Mouse (Mus musculus) lung, postnatal 4 days (tissue): Measurements from ENCODE around the gene Ilf3.

Source experiments
- DNase-seq, 2 experiments: peaks; one replicate each; pipeline ENCODE4 v3.0.0; 2021

The Ilf3 gene

DNA sequence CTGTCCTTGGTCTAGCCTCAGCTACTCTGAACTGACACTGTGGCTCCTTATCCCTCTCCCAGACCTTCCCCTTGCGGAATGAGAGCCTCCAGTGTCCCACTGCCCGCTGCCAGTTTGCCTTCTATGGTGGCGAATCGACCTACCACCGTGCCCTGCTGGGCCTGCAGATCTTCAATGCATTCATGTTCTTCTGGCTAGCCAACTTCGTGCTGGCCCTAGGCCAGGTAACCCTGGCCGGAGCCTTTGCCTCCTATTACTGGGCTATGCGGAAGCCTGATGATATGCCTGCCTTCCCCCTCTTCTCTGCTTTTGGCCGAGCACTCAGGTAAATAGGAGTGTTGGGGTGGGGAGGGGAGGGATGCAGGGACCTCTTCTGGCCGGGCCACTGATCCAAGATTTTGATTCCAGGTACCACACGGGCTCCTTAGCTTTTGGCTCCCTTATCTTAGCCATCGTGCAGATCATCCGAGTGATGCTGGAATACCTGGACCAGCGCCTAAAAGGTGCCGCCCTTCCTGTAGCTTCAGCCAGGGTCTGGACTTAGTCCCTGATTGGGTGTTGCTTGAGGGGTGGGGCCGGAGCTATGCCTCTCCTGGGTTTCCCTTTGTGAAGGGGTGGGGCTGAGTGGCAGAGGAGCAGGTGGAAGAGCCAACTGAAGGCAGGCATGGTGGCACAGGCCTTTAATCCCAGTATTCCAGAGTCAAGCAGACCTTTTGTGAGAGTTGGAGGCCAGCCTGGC is 20.9 kb upstream of the Ilf3 start:
- peak in 1 of 2 experiments; percentile 43 for DNase-seq

DNA sequence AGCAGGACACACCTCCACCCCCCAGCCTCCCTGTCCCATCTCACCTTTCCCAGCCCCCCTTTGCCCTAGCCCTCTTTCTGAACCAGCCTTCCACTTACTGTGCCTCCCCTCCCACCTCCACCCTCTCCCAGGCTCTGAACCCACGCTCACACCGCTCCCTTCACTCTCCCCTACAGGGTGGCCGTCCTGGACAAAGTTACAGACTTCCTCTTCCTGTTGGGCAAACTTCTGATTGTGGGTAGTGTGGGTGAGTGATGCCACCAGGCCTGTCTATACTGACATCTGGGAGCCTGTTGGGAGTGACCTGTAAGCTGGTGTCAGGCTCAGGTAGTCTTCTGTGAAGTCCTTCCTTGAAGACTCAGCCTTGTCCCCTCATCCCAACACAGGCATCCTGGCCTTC is 19.5 kb upstream of the Ilf3 start:
- no peak for DNase-seq

DNA sequence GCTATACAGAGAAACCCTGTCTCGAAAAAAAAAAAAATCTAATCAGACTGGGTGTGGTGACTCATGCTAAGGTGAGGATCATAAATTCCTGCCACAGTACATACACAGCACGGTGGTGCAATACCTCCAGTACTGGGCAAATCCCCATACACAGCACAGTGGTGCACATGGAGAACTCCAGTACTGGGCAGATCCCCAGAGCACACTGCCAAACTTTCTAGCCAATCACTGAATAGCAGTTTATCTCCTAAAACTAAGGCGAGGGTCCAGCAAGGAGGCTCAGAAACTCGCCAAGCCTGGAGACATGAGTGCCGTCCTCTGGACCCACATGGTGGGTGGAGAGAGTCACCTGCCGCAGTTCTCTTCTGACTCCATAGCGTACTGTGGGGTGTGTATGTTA is 16.5 kb upstream of the Ilf3 start:
- no peak for DNase-seq

DNA sequence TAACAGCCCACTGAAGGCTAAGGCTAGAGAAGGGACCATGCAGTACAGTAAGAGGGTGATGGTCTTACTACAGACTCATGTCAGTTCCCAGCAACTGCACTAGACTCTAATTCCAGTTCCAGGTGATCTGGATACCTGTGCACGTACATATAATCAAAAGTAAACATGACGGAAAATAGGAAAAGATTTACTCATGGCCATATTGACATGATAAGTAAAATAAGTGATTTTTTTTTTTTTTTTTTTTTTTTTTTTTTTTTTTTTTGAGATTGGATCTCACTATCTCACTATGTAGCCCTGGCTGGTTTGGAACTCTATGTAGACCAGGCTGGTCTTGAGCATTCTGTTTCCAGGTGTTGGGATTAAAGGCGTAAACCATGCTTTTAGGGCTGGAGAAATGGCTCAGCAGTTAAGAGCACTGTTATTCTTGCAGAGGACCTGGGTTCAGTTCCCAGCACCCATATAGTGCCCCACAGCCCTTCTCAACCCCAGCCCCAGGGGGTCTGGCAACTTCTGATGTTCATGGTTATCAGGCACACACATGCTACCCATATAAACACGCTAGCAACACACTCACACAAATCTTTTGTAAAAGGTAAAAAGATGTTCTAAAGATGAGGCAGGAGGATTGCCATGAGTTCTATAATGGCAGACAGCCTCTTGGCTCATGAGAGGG is 15.8 kb upstream of the Ilf3 start:
- DNase-seq, result no peak

DNA sequence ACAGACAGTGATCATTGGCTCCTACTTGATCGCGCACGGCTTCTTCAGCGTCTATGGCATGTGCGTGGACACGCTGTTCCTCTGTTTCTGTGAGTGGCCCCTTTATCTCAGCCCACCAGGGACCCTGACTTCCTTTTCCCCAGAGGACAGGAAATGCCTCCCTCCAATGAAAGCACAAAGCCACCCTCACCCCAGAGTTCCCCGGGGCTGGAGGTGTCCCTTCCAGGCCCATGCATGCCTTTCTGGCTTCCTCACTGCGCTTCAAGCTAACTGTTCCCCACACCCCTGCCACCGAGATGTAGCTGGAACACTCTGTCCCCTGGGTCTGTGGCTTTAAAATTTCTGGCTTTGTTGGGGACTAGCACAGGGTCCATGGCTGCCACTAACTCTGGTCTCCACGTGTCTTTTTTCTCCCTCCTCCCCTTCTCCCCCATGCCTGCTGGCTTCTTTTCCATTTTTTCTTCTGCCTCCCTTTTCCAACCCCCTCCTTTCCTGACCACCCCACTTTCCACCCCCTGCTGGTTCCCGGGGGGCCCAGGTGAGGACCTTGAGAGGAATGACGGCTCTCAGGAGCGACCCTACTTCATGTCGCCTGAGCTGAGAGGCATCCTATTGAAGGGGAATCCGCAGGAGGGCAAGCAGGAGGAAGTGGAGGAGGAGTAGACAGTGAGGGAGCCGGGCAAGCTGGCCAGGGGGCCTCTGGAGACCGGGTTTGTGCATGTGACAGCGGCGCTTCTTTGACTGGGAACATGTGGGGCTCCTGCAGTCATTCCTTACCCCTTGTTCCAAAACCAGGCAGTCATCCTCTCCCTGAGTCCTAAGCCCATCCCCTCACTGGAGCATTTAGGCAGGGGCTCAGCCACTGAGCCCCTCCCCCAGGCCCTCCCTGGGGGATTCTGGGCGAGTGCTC is 15.0 kb upstream of the Ilf3 start:
- peak in 1 of 2 experiments; percentile 40 for DNase-seq

DNA sequence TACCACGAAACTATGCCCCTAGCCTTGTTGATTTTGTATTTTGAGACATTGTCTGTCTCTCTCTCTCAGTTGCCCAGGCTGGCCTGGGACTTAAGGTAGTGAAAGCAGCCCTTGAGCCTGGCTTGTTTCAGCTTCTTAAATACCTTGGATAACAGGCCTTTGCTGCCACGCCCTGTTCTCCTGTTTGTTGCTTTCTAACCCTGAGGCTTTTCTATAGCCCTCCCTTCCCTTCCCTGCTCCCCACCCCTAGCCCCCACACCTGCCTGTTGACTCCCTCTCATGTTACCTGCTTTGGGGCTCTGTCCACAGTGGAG is 14.3 kb upstream of the Ilf3 start:
- no peak for DNase-seq

DNA sequence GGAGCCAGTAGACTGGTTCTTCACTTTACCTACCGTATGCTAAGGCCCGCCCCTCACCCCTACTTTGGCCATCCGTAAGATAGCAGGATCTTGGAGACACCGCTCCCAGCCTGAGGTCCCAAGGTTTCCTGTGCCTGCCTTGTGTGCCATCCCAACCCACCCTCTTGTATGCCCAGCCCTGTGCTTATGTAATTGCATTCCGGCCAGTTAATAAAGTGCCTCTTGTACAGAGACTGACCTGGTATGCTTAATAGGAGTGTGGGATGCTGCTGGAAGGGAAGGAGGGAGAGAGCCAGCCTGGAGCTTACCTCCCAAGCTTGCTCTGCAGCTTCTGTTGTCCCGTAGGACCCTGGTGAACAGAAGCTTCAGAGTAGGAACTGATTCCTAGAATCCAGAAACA is 12.9 kb upstream of the Ilf3 start:
- peak in 1 of 2 experiments; percentile 55 for DNase-seq

DNA sequence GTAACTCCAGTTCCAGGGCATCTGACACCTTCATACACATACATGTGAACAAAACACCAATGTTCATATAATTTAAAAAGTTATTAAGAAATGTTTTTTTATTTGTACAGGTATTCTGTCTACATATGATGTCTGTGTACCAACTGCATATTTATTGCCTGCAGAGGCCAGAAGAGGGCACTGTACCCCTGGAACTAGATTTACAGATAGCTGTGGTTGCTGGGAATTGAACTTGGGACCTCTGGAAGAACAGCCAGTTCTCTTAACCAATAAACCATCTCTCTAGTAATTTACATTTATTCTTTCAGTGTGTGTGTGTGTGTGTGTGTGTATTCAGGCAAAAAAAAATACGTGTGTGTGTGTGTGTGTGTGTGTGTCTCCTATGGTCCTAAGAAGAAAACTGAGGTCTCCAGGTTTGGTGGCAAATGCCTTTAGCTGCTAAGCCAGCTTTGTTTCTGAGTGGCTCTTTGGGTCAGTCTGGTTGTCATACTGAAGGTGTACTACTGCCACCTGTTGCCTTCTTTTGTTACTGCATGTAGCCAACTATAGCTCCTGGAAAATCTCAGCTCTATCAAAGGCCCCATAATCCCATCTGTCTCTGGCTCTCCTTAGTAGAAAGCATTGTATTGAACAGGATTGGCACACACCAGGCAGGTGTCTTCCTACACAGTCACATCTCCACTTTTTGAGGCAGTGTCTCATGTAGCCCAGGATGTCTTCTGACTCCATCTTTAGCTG is 10.5 kb upstream of the Ilf3 start:
- DNase-seq, result peak in 1 of 2 experiments; percentile 79

DNA sequence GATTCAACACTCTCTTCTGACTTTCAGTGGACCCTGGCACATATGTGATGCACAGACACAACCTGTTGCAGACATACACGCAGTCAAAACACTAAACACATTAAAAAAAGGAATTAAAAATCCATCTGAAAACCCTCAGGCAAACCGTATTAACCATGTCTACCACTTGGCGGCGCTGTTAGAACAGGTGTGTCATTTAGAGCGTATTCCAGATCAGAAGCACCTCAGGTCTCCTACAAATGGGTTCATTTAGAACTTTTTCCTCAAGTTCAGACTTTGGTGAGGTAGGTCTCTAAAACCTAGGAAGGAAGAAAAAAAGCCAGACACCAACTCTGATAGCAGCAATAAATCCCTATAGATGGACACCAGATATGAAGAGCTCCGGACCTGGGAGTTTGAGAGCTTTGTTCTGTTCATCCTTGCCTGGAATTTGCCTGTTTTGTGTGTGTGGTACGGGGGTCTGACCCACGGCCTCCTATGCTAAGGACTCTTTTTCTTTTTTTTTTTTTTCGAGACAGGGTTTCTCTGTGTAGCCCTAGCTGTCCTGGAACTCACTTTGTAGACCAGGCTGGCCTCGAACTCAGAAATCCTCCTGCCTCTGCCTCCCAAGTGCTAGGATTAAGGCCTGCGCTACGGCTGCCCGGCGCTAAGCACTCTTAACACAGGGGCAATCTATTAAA is 990 bp upstream of the Ilf3 start:
- peak in 1 of 2 experiments; percentile 72 for DNase-seq

DNA sequence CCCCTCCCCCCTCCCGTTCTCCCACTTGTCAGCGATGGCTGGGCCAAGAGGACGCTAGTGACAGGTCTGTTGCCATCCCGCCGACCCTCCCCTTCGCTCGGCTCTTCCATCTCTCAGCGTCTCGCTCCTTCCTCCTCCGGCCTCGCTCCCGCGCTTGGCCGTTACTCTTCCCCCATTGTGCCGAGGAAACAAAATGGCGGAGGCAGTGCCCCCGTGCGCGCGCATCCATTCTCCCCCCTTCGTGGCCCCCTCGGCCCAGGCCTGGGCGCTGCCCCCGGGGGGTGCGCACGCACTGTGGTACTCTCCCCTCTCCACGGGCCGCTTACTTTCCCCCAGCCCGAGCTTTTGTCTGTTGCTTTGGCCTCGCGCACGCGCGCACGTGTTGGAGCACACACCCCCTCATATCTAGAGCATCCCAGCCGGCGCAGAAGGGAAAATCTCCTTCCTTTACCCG is 487 bp downstream of the Ilf3 start:
- DNase-seq, result peak; percentile 82 to 84

DNA sequence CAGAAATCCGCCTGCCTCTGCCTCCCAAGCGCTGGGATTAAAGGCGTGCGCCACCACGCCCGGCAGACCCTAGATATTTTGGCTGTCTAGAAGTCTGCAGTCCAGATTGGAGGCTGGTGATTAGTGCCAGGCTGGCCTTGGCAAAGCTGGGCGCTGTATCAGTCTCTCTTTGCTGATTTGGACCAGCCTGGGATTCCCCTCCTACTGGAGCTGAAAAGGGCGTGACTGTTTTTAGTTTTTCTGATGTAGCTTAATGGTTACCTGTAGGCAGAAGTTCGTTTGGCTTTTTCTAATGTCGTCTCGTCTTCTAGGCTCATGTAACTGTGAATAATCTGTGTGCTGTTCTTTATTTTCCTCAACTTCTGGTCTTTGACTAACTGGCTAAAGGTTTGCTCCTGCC is 1.4 kb downstream of the Ilf3 start:
- DNase-seq, result no peak

DNA sequence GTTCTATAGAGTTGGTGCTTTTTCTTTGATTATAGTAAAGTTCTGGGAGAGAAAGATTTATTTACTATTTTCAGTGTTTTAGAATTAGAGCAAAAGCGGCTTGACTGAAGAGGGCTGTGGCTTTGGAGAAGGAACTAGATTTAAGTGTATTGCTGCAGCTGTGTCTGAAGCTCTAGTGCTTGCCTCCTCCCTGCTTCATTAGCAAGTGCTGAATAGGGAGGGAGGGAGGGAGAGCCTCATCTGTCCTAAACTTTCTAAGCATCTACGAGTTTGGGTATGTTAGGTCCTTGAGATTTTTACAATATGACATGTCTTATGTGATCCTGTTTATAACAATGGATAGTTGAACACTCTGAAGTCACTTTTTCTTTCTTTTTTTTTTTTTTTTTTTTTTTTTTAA is 3.2 kb downstream of the Ilf3 start:
- DNase-seq, result no peak

DNA sequence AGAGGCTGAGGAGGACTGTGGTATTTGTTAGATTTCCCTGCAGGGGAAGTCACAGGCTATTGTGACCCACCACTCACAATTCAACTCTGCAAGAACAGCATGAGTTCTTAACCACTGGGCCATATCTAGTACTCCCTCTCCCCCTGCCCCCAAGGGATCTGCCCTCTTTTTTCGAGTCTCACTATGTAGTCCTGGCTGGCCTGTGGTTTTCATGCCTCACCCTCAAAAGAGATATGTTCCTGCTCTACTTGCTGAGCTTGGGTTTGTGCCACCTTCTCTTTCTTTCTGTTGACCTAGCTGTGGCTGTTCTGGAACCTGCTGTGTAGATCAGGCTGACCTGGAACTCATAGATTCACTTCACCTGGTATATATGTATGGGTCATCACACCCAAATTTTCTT is 4.8 kb downstream of the Ilf3 start:
- DNase-seq, result no peak

DNA sequence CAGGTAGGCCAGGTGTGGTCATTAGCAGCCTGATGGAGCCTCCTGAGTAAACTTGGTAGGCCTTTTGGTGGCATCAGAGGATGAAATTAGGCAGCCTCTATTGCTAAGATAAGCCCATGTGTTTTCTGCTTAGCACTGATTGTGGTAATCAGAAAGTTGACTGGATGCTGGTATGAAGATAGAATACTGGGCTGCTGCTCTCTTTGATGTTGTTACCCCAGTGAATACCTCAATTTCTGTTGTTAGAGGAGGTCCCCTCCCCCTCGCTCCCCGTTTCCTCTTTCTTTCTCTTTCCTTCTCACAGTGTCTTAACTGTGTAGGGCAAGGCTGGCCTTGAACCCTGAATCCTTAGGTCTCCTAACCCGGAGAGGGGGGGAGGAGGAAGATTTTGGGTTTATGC is 11.5 kb downstream of the Ilf3 start:
- no peak for DNase-seq

DNA sequence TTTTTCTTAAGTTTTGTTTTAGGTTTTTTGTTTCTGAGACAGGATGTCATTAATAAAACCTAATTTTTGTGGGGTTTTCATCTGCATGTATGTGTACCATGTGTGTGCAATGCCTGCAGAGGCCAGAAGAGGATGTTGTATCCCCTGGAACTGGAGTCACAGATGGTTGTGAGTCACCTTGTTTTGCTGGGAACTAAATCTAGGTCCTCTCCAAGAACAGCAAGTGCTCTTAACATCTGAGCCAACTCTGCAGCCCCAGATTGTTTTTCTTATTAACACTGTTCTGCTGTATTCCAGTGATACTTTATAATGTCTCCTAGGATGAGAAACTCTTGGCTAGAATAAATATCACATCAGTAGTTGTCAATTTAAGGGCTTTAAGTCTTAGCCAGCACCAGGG is 13.2 kb downstream of the Ilf3 start:
- DNase-seq, result no peak

DNA sequence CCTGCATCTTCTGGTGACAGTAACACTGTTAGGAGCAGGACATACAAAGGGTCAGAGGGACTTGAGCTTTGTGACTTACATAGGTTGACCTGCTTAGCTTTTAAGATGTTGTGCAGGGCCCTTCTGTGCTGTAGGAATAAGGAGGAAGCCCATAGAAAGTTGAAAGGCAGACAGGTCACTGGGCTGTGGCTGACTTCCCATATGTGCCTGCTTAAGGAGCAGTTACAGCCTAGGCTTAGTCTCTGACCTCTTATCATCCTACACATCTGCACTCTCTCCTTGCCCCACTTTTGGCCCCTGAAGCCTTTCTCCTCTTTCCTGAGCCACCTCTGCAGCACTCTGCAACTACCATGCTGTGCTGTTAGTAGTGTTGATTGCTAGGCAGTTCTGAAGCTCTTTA is 16.3 kb downstream of the Ilf3 start:
- no peak for DNase-seq

DNA sequence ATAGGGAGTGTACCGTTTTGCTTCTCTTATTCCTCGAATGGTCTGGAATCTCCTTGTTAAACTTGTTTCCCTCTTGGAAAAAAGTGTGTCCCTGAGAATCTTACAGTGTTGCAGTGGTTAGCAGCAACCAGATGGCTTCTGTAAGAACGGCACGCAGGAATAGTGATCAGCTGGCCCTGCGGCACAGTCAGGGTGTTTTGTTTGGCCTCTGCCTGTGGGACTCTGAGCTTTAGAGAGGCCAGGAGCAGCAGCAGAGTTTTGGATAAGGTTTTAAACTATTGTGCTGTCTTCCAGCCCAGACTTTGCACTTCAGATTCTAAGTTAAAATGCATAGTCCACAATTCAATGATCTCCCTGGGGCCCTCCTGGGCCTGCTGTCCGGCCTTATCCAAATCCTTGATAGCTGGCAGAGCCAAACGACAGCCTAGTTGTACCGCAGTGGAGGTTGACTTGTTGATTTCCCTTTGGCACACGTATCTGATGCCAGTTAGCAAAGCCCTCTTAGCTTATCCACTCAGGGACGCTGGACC is 25.0 kb downstream of the Ilf3 start:
- DNase-seq, result no peak

DNA sequence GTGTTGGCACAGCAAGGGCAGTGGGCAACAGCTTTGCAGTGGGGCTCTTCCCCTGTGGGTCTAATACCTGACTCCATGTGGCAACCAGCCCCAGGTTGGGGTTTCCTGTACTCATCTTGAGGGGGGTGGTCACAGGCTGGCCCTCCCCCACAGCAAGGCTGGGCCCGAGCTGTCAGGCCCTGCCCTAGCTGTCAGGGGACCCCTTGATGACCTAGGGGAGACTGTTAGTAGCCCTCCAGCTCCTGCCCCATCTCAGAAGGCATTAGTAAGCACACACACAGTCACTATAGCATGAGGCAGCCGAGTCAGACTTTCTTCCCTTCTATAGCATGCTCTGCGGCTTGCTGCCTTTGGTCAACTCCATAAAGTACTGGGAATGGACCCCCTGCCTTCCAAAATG is 28.0 kb downstream of the Ilf3 start:
- DNase-seq, result no peak

DNA sequence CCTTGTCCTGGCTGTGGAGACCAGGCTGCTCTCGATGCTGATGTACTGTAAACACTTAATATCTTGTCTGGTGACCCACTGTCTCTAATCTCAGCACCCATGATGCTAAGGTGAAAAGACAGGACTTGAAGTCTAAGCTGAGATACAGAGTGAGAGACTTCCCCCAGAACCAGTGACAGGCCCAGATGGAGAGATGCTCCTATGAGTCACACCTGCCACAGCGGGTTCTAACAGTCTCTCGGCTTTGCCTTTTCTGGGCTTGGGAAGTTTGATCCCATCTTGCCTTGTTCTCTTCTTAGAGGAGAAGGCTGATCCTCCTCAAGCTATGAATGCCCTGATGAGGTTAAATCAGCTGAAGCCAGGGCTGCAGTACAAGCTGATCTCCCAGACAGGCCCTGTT is 29.5 kb downstream of the Ilf3 start:
- no peak for DNase-seq

DNA sequence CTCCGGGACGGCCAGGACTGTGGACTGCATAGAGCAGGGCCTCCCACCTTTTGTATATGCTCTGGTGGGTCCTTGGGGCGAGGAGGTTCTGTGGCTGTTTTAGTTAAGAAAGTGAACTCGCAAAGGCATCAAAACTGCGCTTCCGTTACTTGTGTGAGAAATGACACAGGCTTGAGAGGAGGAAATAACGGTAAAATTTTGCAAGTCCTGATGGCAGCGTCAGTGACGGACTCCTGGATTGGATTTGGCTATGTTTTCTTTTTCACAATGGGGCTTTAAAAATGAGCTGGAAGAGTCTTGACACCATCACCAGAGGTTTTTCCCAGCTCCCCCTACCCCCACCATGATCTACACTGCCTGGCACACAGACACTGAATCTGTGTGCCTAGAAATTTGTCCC is 33.4 kb downstream of the Ilf3 start:
- DNase-seq, result no peak

DNA sequence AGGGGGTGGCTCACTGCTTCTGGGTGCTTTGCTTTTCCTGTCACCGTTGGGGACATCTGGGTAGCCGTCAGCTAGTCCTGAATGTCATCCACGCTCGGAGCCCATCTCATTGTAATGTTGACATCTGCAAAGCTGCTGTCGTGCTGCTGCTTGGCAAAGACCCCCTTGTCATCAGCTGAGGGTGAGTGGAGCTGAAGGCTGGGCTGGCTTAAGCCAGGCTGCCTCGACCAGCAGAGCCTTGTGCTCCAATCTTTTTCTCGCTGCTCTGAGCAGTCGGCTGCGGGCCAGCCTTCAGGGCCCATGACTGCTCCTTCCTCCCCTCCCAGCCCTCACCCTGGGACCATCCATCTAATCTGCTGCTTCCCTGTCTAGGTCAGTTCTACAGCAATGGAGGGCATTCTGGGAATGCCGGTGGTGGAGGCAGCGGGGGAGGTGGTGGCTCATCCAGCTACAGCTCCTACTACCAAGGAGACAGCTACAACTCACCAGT is 35.1 kb downstream of the Ilf3 start:
- no peak for DNase-seq

DNA sequence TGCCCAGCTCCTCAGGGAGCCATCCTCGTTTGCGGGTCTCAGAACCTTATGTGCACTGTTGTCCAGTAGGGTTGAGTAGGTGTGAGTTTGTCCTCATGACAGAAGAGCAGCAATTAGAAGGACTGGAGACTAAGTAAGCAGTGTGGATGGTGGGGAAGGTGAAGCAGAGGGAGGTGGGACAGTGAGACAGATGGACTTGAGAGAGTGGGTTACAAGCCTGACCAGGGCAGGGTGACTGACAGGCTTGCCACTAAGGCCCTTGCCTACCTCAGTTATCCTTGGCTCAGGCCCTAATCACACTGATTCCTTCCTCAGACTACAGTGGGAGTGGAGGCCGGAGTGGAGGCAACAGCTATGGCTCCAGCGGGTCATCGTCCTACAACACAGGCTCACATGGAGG is 36.1 kb downstream of the Ilf3 start:
- no peak for DNase-seq
